Mouse (Mus musculus) large intestine, adult 2 months (tissue): Measurements from ENCODE around the gene Cald1. TPM values are rescaled to one million over a fixed set of nuclear protein-coding genes. Genes with fewer than 3 reads are reported as not detected.

Source experiments
- DNase-seq: peaks from one replicate; pipeline ENCODE4 v3.0.0-alpha.2; 2012; ENCODE audit warnings: low read depth, low spot score
- WGBS: fragments of 180-500 bp; shearing (Covaris S2); methylation state at CpG from one replicate; pipeline ENCODE4 v1.1.7; 2018; 5-methylcytosine and 5-hydroxymethylcytosine counted together
- polyA plus RNA-seq: library from polyadenylated mRNA; depleted of rRNA; stranded (reverse); fragments of >200 nt; gene quantifications from 2 replicates; pipeline ENCODE4 v1.2.3, GENCODE M21; 2012; rRNA removed

The Cald1 gene
- polyA plus RNA-seq: 16.2 and 20.7 TPM in 2 replicates

- WGBS: 16% methylated on average over 16 of the region's 16 CpGs
These were observed at the start of gene Cald1 for GRCm38 (mm10) chr6:34598121-34599065. Gene Cald1 (plus strand): TSS chr6:34598500.

GRCm38 (mm10) chr6:34549017-34549416 is 49.3 kb upstream of the Cald1 start:
- DNase-seq: peak; percentile 11
- WGBS: 47% methylated on average over 2 of the region's 2 CpGs

More at GRCm38 (mm10) chr6:34598121-34599065, at the start of gene Cald1:
- DNase-seq: no peak

GRCm38 (mm10) chr6:34552489-34553157 is 45.7 kb upstream of the Cald1 start:
- DNase-seq: no peak
- 94% methylated on average over 4 of the region's 4 CpGs for WGBS

- 79% methylated on average over 9 of the region's 9 CpGs for whole genome bisulfite sequencing
- DNase-seq: no peak
These were observed 43.9 kb upstream of the Cald1 start for GRCm38 (mm10) chr6:34554291-34554997.

GRCm38 (mm10) chr6:34559521-34559920 is 38.8 kb upstream of the Cald1 start:
- DNase-seq: no peak
- WGBS: 75% methylated on average over 4 of the region's 4 CpGs

- no peak for DNase-seq
- WGBS: 85% methylated on average over 7 of the region's 7 CpGs
These were observed 33.0 kb upstream of the Cald1 start for GRCm38 (mm10) chr6:34565176-34565880.

- 36% methylated on average over 5 of the region's 5 CpGs for WGBS
- DNase-seq: no peak
These were observed 31.0 kb upstream of the Cald1 start for GRCm38 (mm10) chr6:34567298-34567697.

- DNase-seq: no peak
- 40% methylated on average over 6 of the region's 6 CpGs for WGBS
These were observed 18.7 kb upstream of the Cald1 start for GRCm38 (mm10) chr6:34579504-34580068.

- DNase-seq: no peak
- 39% methylated on average over 5 of the region's 5 CpGs for WGBS
These were observed 14.9 kb upstream of the Cald1 start for GRCm38 (mm10) chr6:34583365-34583764.

- 57% methylated on average over 4 of the region's 4 CpGs for WGBS
- DNase-seq: no peak
These were observed 10.2 kb upstream of the Cald1 start for GRCm38 (mm10) chr6:34588066-34588465.

- 91% methylated on average over 9 of the region's 9 CpGs for WGBS
- DNase-seq: no peak
These were observed 7.6 kb upstream of the Cald1 start for GRCm38 (mm10) chr6:34590716-34591115.

- WGBS: 96% methylated on average over 1 of the region's 1 CpGs
- no peak for DNase-seq
These were observed 4.9 kb upstream of the Cald1 start for GRCm38 (mm10) chr6:34593353-34593752.

GRCm38 (mm10) chr6:34597316-34597715 is 984 bp upstream of the Cald1 start:
- WGBS: 61% methylated on average over 3 of the region's 3 CpGs

GRCm38 (mm10) chr6:34599171-34599570 is 871 bp downstream of the Cald1 start:
- DNase-seq: no peak
- 37% methylated on average over 9 of the region's 9 CpGs for WGBS

More at GRCm38 (mm10) chr6:34597316-34597715, 984 bp upstream of the Cald1 start:
- no peak for DNase-seq

GRCm38 (mm10) chr6:34599631-34600111 is 1.4 kb downstream of the Cald1 start:
- DNase-seq: no peak
- 35% methylated on average over 10 of the region's 10 CpGs for WGBS

- WGBS: 71% methylated on average over 4 of the region's 4 CpGs
- DNase-seq: no peak
These were observed 2.5 kb downstream of the Cald1 start for GRCm38 (mm10) chr6:34600850-34601249.

- 69% methylated on average over 2 of the region's 2 CpGs for WGBS
These were observed 3.8 kb downstream of the Cald1 start for GRCm38 (mm10) chr6:34602091-34602490.

GRCm38 (mm10) chr6:34606407-34606806 is 8.1 kb downstream of the Cald1 start:
- 49% methylated on average over 4 of the region's 4 CpGs for WGBS
- DNase-seq: no peak

More at GRCm38 (mm10) chr6:34602091-34602490, 3.8 kb downstream of the Cald1 start:
- DNase-seq: no peak

- WGBS: 65% methylated on average over 3 of the region's 3 CpGs
- DNase-seq: no peak
These were observed 10.3 kb downstream of the Cald1 start for GRCm38 (mm10) chr6:34608603-34609002.
